Mouse (Mus musculus) midbrain, embryonic 14.5 days (tissue): ENCODE measurements around the gene Mcl1. TPM values are rescaled to one million over a fixed set of nuclear protein-coding genes. Genes with fewer than 3 reads are reported as not detected.

Experiments
- ATAC-seq: fragments of 200-750 bp; cut with Nextera tagmentation; 2 replicates; pipeline ENCODE4 v1.8.0; 2017; ENCODE audit warnings: moderate number of reproducible peaks, moderate library complexity; ENCODE audit not compliant: low FRiP score, low TSS enrichment
- DNase-seq: peaks from one replicate; pipeline ENCODE4 v3.0.0-alpha.2; 2015
- H3K27ac ChIP-seq: fragments of 300-500 bp; sonication (generic); replicated peaks from 2 replicates; pipeline ENCODE4 v1.5.1; 2014; ENCODE audit warnings: mild to moderate bottlenecking, low read depth, low read length, moderate library complexity
- H3K27me3 ChIP-seq: fragments of 300-500 bp; sonication (generic); 2 replicates; pipeline ENCODE4 v1.6.1; 2014; ENCODE audit warnings: low read length, control low read depth, mixed read lengths; ENCODE audit not compliant: control insufficient read depth, insufficient read depth
- H3K36me3 ChIP-seq: fragments of 300-500 bp; sonication (generic); 2 replicates; pipeline ENCODE4 v1.6.1; 2014; ENCODE audit warnings: low read length, control low read depth; ENCODE audit not compliant: control insufficient read depth, insufficient read depth
- H3K4me1 ChIP-seq: fragments of 300-500 bp; sonication (generic); 2 replicates; pipeline ENCODE4 v1.6.1; 2014; ENCODE audit warnings: mild to moderate bottlenecking, antibody characterized with exemption, low read length, control low read depth; ENCODE audit not compliant: control insufficient read depth, insufficient read depth
- H3K4me2 ChIP-seq: fragments of 300-500 bp; sonication (generic); 2 replicates; pipeline ENCODE4 v1.6.1; 2014; ENCODE audit warnings: mild to moderate bottlenecking, low read length, moderate library complexity
- H3K4me3 ChIP-seq: fragments of 300-500 bp; sonication (generic); replicated peaks from 2 replicates; pipeline ENCODE4 v1.5.1; 2014; ENCODE audit warnings: low read depth, low read length
- H3K9ac ChIP-seq: fragments of 300-500 bp; sonication (generic); replicated peaks from 2 replicates; pipeline ENCODE4 v1.6.1; 2014; ENCODE audit warnings: mild to moderate bottlenecking, low read length, moderate library complexity
- H3K9me3 ChIP-seq: fragments of 300-500 bp; sonication (generic); 2 replicates; pipeline ENCODE4 v1.6.1; 2016; ENCODE audit warnings: low read length, control low read depth, mixed read lengths; ENCODE audit not compliant: control insufficient read depth
- WGBS: fragments of 180-500 bp; shearing (Covaris S2); extraction: QIAGEN DNeasy Blood & Tissue Kit; methylation state at CpG from one replicate; pipeline ENCODE4 v1.1.7; 2014; 5-methylcytosine and 5-hydroxymethylcytosine counted together
- polyA plus RNA-seq: library from polyadenylated mRNA; unstranded; fragments of >200 nt; fragmentation: Nextera tagmentation; extraction: Ambion mirVana; gene quantifications from 2 replicates; pipeline ENCODE4 v1.2.1, GENCODE M21; 2014

Mcl1 gene
- polyA plus RNA-seq, 1 experiment from 2014 or later: 65.7 TPM

- H3K4me3 ChIP-seq: no peak overlapping the region
- no peak overlapping the region for H3K27ac ChIP-seq
- no peak overlapping the region for H3K9ac ChIP-seq
- no peaks in the 10 kb centered on the region for H3K9me3 ChIP-seq
- no peak overlapping the region for H3K4me2 ChIP-seq
- no peaks in the 10 kb centered on the region for H3K27me3 ChIP-seq
- ATAC-seq (no peak), DNase-seq (no peak)
- WGBS: 79% methylated on average over 1 of the region's 1 CpGs
- H3K36me3 ChIP-seq: peaks cover 44% of the 10 kb centered on the region
- H3K4me1 ChIP-seq: no peaks in the 10 kb centered on the region
These were observed 18.9 kb upstream of the Mcl1 start for GRCm38 (mm10) chr3:95639694-95640093.

- H3K4me3 ChIP-seq: no peak overlapping the region
- DNase-seq (no peak), ATAC-seq (no peak)
- H3K4me2 ChIP-seq: no peak overlapping the region
- no peak overlapping the region for H3K9ac ChIP-seq
- H3K27me3 ChIP-seq: no peaks in the 10 kb centered on the region
- H3K9me3 ChIP-seq: no peaks in the 10 kb centered on the region
- H3K36me3 ChIP-seq: peaks cover 12% of the 10 kb centered on the region; the same call in 1 of the 2 replicates
- WGBS: 93% methylated on average over 7 of the region's 7 CpGs
- no peaks in the 10 kb centered on the region for H3K4me1 ChIP-seq
- H3K27ac ChIP-seq: no peak overlapping the region
These were observed 15.5 kb upstream of the Mcl1 start for GRCm38 (mm10) chr3:95643097-95643496.

GRCm38 (mm10) chr3:95645313-95646235 is 13.0 kb upstream of the Mcl1 start:
- Histone ChIP-seq H3K9me3 (no peaks in the 10 kb centered on the region), H3K9ac (no peak overlapping the region), H3K27me3 (no peaks in the 10 kb centered on the region), H3K4me3 (no peak overlapping the region), H3K4me2 (no peak overlapping the region), H3K36me3 (peaks cover 6% of the 10 kb centered on the region; the same call in 1 of the 2 replicates), H3K4me1 (no peaks in the 10 kb centered on the region), H3K27ac (no peak overlapping the region)
- DNase-seq (no peak), ATAC-seq (no peak)
- 70% methylated on average over 10 of the region's 10 CpGs for WGBS

GRCm38 (mm10) chr3:95648016-95648415 is 10.6 kb upstream of the Mcl1 start:
- Histone ChIP-seq H3K4me1 (no peaks in the 10 kb centered on the region), H3K27me3 (no peaks in the 10 kb centered on the region), H3K27ac (no peak overlapping the region), H3K4me2 (no peak overlapping the region), H3K9me3 (no peaks in the 10 kb centered on the region), H3K9ac (no peak overlapping the region), H3K36me3 (no peaks in the 10 kb centered on the region), H3K4me3 (no peak overlapping the region)
- DNase-seq: no peak
- no peak for ATAC-seq
- WGBS: 90% methylated on average over 5 of the region's 5 CpGs

- Histone ChIP-seq H3K9me3 (no peaks in the 10 kb centered on the region), H3K4me1 (no peaks in the 10 kb centered on the region), H3K27me3 (no peaks in the 10 kb centered on the region), H3K36me3 (no peaks in the 10 kb centered on the region), H3K4me3 (no peak overlapping the region), H3K4me2 (no peak overlapping the region), H3K27ac (no peak overlapping the region), H3K9ac (no peak overlapping the region)
- 83% methylated on average over 6 of the region's 6 CpGs for WGBS
- DNase-seq: no peak
- no peak for ATAC-seq
These were observed 8.1 kb upstream of the Mcl1 start for GRCm38 (mm10) chr3:95650276-95651032.

GRCm38 (mm10) chr3:95651033-95651373 is 7.6 kb upstream of the Mcl1 start:
- Histone ChIP-seq H3K4me1 (no peaks in the 10 kb centered on the region), H3K9me3 (no peaks in the 10 kb centered on the region)
- no peak for ATAC-seq

GRCm38 (mm10) chr3:95651391-95652203 is 7.0 kb upstream of the Mcl1 start:
- H3K27ac ChIP-seq: no peak overlapping the region

More at GRCm38 (mm10) chr3:95651033-95651373, 7.6 kb upstream of the Mcl1 start:
- Histone ChIP-seq H3K9ac (no peak overlapping the region), H3K4me3 (no peak overlapping the region), H3K36me3 (no peaks in the 10 kb centered on the region), H3K4me2 (no peak overlapping the region), H3K27ac (no peak overlapping the region), H3K27me3 (no peaks in the 10 kb centered on the region)
- DNase-seq: no peak
- 90% methylated on average over 3 of the region's 3 CpGs for WGBS

GRCm38 (mm10) chr3:95652204-95652811 is 6.3 kb upstream of the Mcl1 start:
- H3K27me3 ChIP-seq: no peaks in the 10 kb centered on the region
- no peak overlapping the region for H3K9ac ChIP-seq
- H3K4me3 ChIP-seq: no peak overlapping the region
- no peak overlapping the region for H3K27ac ChIP-seq
- no peaks in the 10 kb centered on the region for H3K36me3 ChIP-seq
- ATAC-seq: no peak
- 55% methylated on average over 7 of the region's 7 CpGs for WGBS
- no peaks in the 10 kb centered on the region for H3K4me1 ChIP-seq
- H3K9me3 ChIP-seq: no peaks in the 10 kb centered on the region
- H3K4me2 ChIP-seq: no peak overlapping the region
- no peak for DNase-seq

More at GRCm38 (mm10) chr3:95651391-95652203, 7.0 kb upstream of the Mcl1 start:
- ATAC-seq (no peak), DNase-seq (no peak)
- no peaks in the 10 kb centered on the region for H3K4me1 ChIP-seq
- H3K9me3 ChIP-seq: no peaks in the 10 kb centered on the region
- no peak overlapping the region for H3K4me3 ChIP-seq
- H3K36me3 ChIP-seq: no peaks in the 10 kb centered on the region
- H3K4me2 ChIP-seq: no peak overlapping the region
- 89% methylated on average over 16 of the region's 16 CpGs for WGBS
- no peak overlapping the region for H3K9ac ChIP-seq
- H3K27me3 ChIP-seq: no peaks in the 10 kb centered on the region
